Mouse (Mus musculus) forebrain, embryonic 11.5 days (tissue): ENCODE measurements around the gene Cldn13. TPM values are rescaled to one million over a fixed set of nuclear protein-coding genes. Genes with fewer than 3 reads are reported as not detected.
A peak's percentile ranks its signal among the peaks of the same experiment; 100 is the strongest.

Source experiments
- ATAC-seq: fragments of 200-750 bp; cut with Nextera tagmentation; replicated peaks from 2 replicates; pipeline ENCODE4 v1.8.0; 2017; ENCODE audit warnings: moderate TSS enrichment; ENCODE audit not compliant: low FRiP score
- DNase-seq: peaks from one replicate; pipeline ENCODE4 v3.0.0-alpha.2; 2017; ENCODE audit warnings: low spot score
- H3K27ac ChIP-seq: fragments of 300-500 bp; sonication (generic); 2 replicates; pipeline ENCODE4 v1.5.1; 2014; ENCODE audit warnings: low read depth, low read length
- H3K27me3 ChIP-seq: fragments of 300-500 bp; sonication (generic); 2 replicates; pipeline ENCODE4 v1.6.1; 2014; ENCODE audit warnings: mild to moderate bottlenecking, low read length, mixed read lengths; ENCODE audit not compliant: control insufficient read depth, insufficient read depth
- H3K36me3 ChIP-seq: fragments of 300-500 bp; sonication (generic); 2 replicates; pipeline ENCODE4 v1.6.1; 2014; ENCODE audit warnings: mild to moderate bottlenecking, low read length, moderate library complexity, mixed read lengths; ENCODE audit not compliant: control insufficient read depth, insufficient read depth
- H3K4me1 ChIP-seq: fragments of 300-500 bp; sonication (generic); replicated peaks from 2 replicates; pipeline ENCODE4 v1.6.1; 2014; ENCODE audit warnings: low read length, mixed read lengths; ENCODE audit not compliant: control insufficient read depth, insufficient read depth
- H3K4me2 ChIP-seq: fragments of 300-500 bp; sonication (generic); 2 replicates; pipeline ENCODE4 v1.6.1; 2014; ENCODE audit warnings: low read depth, mild to moderate bottlenecking, low read length, moderate library complexity, mixed read lengths; ENCODE audit not compliant: severe bottlenecking
- H3K4me3 ChIP-seq: fragments of 300-500 bp; sonication (generic); 2 replicates; pipeline ENCODE4 v1.5.1; 2014; ENCODE audit warnings: low read depth, low read length
- H3K9ac ChIP-seq: fragments of 300-500 bp; sonication (generic); 2 replicates; pipeline ENCODE4 v1.6.1; 2014; ENCODE audit warnings: low read length
- H3K9me3 ChIP-seq: fragments of 300-500 bp; sonication (generic); 2 replicates; pipeline ENCODE4 v1.6.1; 2016; ENCODE audit warnings: low read length, mixed read lengths; ENCODE audit not compliant: control insufficient read depth
- WGBS: fragments of 180-500 bp; shearing (Covaris S2); extraction: QIAGEN DNeasy Blood & Tissue Kit; methylation state at CpG from one replicate; pipeline ENCODE4 v1.1.7; 2014; 5-methylcytosine and 5-hydroxymethylcytosine counted together
- polyA plus RNA-seq: library from polyadenylated mRNA; unstranded; fragments of >200 nt; fragmentation: Nextera tagmentation; extraction: Ambion mirVana; gene quantifications from 2 replicates; pipeline ENCODE4 v1.2.1, GENCODE M21; 2014

The Cldn13 gene
- polyA plus RNA-seq, 1 experiment from 2014 or later, result 3.6 TPM

DNA sequence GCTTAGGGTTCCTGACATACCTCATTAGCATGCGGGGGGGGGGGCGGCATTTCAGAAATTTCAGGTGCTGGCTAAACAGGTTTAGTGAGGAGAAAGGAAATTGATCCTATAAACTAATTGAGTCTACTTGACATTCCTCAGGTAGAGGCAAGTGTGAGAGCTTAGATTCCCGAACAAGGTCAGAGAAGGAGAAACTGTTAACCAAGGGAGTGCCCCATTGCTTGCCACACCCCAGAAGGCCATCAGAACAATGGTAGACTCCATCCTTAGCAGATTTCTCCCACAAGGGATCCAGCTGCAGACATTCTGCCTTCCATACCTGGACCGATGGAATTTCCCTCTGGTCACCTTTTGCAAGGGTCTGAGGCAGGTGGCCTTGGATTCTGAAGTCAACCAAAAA lies 11.4 kb upstream of the Cldn13 start:
- no peak overlapping the region for H3K27ac ChIP-seq
- DNase-seq (no peak), ATAC-seq (no peak)
- H3K4me1 ChIP-seq, result no peaks in the 10 kb centered on the region
- H3K4me3 ChIP-seq, result no peak overlapping the region
- no peaks in the 10 kb centered on the region for H3K27me3 ChIP-seq
- H3K36me3 ChIP-seq, result no peaks in the 10 kb centered on the region
- H3K9ac ChIP-seq, result no peak overlapping the region
- WGBS, result 86% methylated on average over 4 of the region's 4 CpGs
- no peaks in the 10 kb centered on the region for H3K9me3 ChIP-seq
- H3K4me2 ChIP-seq, result no peak overlapping the region

DNA sequence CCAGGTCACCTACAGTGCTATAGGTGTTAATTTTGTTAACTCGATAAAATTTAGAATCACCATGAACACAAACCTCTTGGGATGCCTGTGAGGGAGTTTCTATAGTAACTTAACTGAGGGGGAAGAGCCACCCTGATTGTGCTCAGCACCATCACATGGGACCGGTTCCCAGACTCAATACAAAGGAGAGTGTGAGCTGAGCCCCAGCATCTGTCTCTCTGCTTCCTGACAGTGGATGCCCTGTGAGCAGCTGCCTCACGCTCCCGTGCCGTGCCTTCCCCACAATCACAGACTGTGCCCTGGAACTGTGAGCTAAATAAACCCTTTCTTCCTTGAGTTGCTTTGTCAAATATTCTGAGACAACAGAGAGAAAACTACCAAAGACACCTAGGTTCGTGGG lies 7.8 kb upstream of the Cldn13 start:
- Histone ChIP-seq H3K27ac (no peak overlapping the region), H3K36me3 (no peaks in the 10 kb centered on the region), H3K4me3 (no peak overlapping the region), H3K4me2 (no peak overlapping the region), H3K4me1 (no peaks in the 10 kb centered on the region), H3K9ac (no peak overlapping the region), H3K27me3 (no peaks in the 10 kb centered on the region), H3K9me3 (no peaks in the 10 kb centered on the region)
- DNase-seq, result no peak
- no peak for ATAC-seq
- WGBS, result 78% methylated on average over 6 of the region's 6 CpGs

DNA sequence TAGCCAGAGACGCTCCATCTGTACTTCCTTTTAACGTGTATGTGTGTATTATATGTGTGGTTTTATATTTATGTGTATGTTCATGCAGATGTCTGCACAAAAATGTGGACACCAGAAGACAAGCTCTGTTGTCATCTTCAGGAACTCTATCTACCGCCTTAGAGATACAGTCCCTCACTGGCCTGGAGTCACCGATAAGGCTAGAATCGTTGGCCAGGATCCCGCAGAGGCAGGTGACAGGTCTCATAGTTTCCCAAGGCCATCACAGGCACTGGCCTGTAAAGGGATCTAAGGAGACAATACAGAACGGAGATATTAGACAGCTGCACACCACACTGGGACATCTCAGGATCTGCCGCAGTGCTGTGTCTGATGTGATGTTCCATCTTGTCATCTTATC lies 5.8 kb upstream of the Cldn13 start:
- no peaks in the 10 kb centered on the region for H3K36me3 ChIP-seq
- no peak overlapping the region for H3K4me2 ChIP-seq
- 92% methylated on average over 8 of the region's 8 CpGs for WGBS
- DNase-seq, result no peak
- no peak overlapping the region for H3K9ac ChIP-seq
- no peaks in the 10 kb centered on the region for H3K4me1 ChIP-seq
- H3K9me3 ChIP-seq, result no peaks in the 10 kb centered on the region
- H3K27me3 ChIP-seq, result no peaks in the 10 kb centered on the region
- H3K4me3 ChIP-seq, result no peak overlapping the region
- no peak overlapping the region for H3K27ac ChIP-seq
- ATAC-seq, result no peak

DNA sequence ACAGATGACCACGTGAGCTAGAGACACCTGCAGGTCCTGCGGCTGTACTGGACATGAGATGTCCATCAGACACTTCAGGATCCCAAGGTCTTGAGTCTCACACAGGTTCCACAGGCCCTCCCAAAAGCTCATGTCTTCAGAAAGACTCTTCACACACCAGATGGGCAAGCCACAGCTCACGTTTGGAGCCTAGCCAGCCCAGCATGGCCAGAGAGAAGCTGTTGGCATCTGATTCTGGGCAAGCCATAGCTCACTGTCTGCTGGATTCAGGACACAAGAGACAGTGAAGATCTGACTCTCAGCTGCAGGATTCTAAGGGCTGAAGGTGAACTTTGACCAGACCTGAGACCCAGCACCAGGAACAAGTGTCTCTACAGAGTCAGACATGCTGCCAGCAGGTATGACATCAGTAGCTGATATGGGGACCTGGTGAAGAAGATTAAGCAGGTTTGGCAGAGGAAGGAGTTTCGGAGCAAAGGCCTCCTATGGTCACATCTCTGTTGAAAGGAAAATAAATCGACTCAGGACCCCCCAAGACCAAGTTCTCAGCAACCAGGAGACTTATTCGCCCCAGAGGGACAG lies 4.9 kb upstream of the Cldn13 start:
- DNase-seq (no peak), ATAC-seq (no peak)
- H3K4me2 ChIP-seq, result no peak overlapping the region
- H3K9me3 ChIP-seq, result no peaks in the 10 kb centered on the region
- no peak overlapping the region for H3K9ac ChIP-seq
- no peaks in the 10 kb centered on the region for H3K36me3 ChIP-seq
- no peaks in the 10 kb centered on the region for H3K27me3 ChIP-seq
- 77% methylated on average over 6 of the region's 6 CpGs for WGBS
- H3K4me1 ChIP-seq, result no peaks in the 10 kb centered on the region
- no peak overlapping the region for H3K27ac ChIP-seq
- no peak overlapping the region for H3K4me3 ChIP-seq

DNA sequence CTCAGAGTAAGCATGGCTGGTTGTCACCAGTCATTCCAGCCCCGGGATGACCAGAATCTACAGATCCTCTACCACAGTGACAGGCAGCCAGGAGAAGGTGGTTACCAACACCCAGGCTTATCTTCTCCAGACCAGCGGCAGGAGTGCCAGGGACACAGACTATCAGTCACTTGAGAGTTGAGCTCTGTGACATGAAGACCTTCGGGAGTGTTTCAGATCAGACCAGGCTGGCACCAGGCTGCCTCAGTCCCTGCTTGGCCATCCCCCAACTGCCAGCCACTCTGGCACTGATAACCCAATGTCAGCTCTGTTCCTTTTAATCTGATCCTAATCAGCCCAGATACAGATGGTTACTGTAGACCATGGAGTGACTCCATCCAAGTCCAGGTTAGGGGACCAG lies 3.8 kb upstream of the Cldn13 start:
- Histone ChIP-seq H3K4me2 (no peak overlapping the region), H3K9me3 (no peaks in the 10 kb centered on the region), H3K36me3 (no peaks in the 10 kb centered on the region), H3K27ac (no peak overlapping the region), H3K4me1 (no peaks in the 10 kb centered on the region), H3K9ac (no peak overlapping the region), H3K4me3 (no peak overlapping the region), H3K27me3 (no peaks in the 10 kb centered on the region)
- ATAC-seq (no peak), DNase-seq (no peak)
- 93% methylated on average over 3 of the region's 3 CpGs for WGBS

DNA sequence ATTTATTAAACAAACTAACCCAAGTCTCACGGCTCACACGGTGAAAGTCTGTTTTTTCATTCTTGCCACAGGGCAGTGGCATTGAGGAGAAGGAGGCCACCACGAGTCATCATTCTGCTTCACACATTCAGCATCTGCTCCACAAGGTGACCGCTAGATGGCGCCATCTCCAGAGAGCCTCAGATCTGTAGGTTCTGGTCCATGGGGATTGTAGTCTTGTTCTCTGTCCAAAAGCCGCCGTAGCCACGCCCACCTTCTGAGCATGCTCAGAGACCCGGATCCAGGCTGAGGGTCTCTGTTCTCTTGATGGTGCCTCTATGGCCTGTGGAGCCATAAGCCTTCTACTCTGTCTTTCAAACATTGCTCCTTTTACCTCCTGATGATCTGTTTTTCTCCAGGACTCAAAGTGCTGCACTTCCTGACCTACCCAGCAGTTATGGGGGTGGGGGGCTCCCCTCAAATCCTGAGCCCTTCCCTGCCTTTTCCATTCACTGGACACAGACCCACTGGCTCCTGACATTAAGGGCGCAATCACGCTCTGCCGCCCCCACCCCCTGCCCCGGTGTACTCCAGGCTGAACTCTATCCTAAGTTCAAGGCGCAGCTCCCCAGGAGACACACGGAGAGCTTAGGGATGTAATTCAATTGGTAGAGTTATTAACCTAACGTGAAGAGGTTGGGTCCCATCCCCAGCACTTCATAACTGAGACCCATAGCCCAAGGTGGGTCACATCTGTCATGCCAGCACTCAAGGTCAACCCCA lies 2.9 kb upstream of the Cldn13 start:
- ATAC-seq, result no peak
- H3K4me2 ChIP-seq, result no peak overlapping the region
- H3K9me3 ChIP-seq, result no peaks in the 10 kb centered on the region
- no peak overlapping the region for H3K9ac ChIP-seq
- H3K36me3 ChIP-seq, result no peaks in the 10 kb centered on the region
- H3K4me1 ChIP-seq, result no peaks in the 10 kb centered on the region
- no peak overlapping the region for H3K27ac ChIP-seq
- DNase-seq, result peak; percentile 74
- no peak overlapping the region for H3K4me3 ChIP-seq
- 51% methylated on average over 16 of the region's 16 CpGs for WGBS
- H3K27me3 ChIP-seq, result no peaks in the 10 kb centered on the region

DNA sequence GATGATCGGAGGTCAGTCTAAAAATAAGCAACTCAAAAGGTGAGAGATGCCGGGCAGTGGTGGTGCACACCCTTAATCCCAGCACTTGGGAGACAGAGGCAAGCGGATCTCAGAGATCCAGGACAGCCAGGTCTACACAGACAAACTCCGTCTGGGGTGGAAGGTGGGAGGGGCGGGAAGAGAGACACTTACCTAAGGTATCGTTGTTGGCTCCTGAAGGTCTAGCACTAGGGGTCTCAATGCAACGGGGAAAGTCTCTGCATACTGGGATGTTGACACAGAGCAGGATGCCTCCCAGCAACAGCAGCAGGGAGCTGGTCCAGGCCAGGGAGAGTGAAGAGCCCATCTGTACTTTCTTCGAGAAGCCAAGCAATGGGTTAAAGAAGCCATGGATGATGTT lies 816 bp downstream of the Cldn13 start:
- Histone ChIP-seq H3K4me2 (no peak overlapping the region), H3K4me3 (0 out of 2 replicates have a peak overlapping the region, but pooled peaks have one; percentile 2), H3K4me1 (no peaks in the 10 kb centered on the region), H3K27ac (no peak overlapping the region), H3K9ac (no peak overlapping the region), H3K36me3 (no peaks in the 10 kb centered on the region), H3K27me3 (no peaks in the 10 kb centered on the region), H3K9me3 (no peaks in the 10 kb centered on the region)
- 81% methylated on average over 8 of the region's 8 CpGs for WGBS
- ATAC-seq, result no peak
- DNase-seq, result no peak

DNA sequence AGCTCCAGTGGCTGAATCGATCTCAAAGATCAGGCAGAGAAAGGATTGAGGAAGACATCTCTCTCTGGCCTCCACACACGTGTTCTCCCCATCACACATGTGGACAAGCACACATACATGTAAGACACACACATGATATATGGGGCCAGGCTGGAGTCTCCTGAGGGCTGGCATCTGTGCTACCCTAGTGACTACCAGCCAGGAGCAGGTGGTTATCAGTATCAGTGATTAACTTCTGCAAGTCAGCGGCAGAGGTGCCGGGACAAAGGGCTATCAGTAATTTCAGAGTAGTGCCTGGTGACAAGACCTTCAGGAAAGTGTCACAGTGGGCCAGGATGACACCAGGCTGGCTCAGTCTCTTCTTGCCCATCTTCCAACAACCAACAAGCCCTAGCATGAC lies 1.6 kb downstream of the Cldn13 start:
- H3K9ac ChIP-seq, result no peak overlapping the region
- H3K4me1 ChIP-seq, result no peaks in the 10 kb centered on the region
- DNase-seq, result no peak
- H3K27me3 ChIP-seq, result no peaks in the 10 kb centered on the region
- H3K4me2 ChIP-seq, result no peak overlapping the region
- H3K27ac ChIP-seq, result no peak overlapping the region
- H3K9me3 ChIP-seq, result no peaks in the 10 kb centered on the region
- ATAC-seq, result no peak
- 86% methylated on average over 4 of the region's 4 CpGs for WGBS
- no peaks in the 10 kb centered on the region for H3K36me3 ChIP-seq
- no peak overlapping the region for H3K4me3 ChIP-seq

DNA sequence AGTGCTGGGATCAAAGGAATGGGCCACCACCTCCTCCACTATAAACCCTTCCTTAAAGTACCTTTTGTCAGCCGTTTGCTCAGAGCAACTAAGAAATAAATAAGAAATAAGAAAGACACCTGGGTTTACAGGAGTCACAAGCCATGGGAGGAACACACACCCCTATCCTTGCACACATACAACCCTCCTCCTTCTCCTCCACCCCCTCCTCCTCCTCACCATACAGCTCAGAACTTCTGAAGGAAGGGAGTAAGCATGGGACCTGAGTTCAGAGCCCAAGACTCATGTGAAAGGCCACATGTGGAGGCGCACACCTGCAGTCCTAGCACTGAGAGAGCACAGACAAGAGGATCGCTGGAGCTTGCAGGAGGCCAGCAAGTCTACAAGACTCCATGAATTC lies 2.0 kb downstream of the Cldn13 start:
- H3K36me3 ChIP-seq, result no peaks in the 10 kb centered on the region
- ATAC-seq (no peak), DNase-seq (no peak)
- no peak overlapping the region for H3K4me3 ChIP-seq
- no peak overlapping the region for H3K9ac ChIP-seq
- no peak overlapping the region for H3K27ac ChIP-seq
- no peaks in the 10 kb centered on the region for H3K27me3 ChIP-seq
- H3K4me2 ChIP-seq, result no peak overlapping the region
- H3K9me3 ChIP-seq, result no peaks in the 10 kb centered on the region
- 79% methylated on average over 3 of the region's 3 CpGs for WGBS
- no peaks in the 10 kb centered on the region for H3K4me1 ChIP-seq
